Mouse (Mus musculus) yolk sac, embryonic 10.5 days (tissue): Measurements from ENCODE around the gene Kcnt1.

Experiments used
- DNase-seq: peaks from one replicate; pipeline ENCODE4 v3.0.0-alpha.2; 2017; ENCODE audit warnings: low spot score

Kcnt1 gene

GRCm38 (mm10) chr2:25878516-25878915, 15.0 kb downstream of the Kcnt1 start:
- no peak for DNase-seq

- no peak for DNase-seq
These were observed 15.5 kb downstream of the Kcnt1 start for GRCm38 (mm10) chr2:25879061-25879460.

GRCm38 (mm10) chr2:25882276-25882675, 18.7 kb downstream of the Kcnt1 start:
- DNase-seq, result no peak

- DNase-seq, result no peak
These were observed 21.2 kb downstream of the Kcnt1 start for GRCm38 (mm10) chr2:25884756-25885155.

GRCm38 (mm10) chr2:25887226-25887625, 23.7 kb downstream of the Kcnt1 start:
- DNase-seq, result no peak

GRCm38 (mm10) chr2:25888144-25888543, 24.6 kb downstream of the Kcnt1 start:
- no peak for DNase-seq

GRCm38 (mm10) chr2:25892440-25892839, 28.9 kb downstream of the Kcnt1 start:
- DNase-seq, result no peak

GRCm38 (mm10) chr2:25898970-25899369, 35.4 kb downstream of the Kcnt1 start:
- DNase-seq, result no peak

- no peak for DNase-seq
These were observed 46.3 kb downstream of the Kcnt1 start for GRCm38 (mm10) chr2:25909872-25910271.

GRCm38 (mm10) chr2:25913247-25913646, 49.7 kb downstream of the Kcnt1 start:
- DNase-seq, result no peak

GRCm38 (mm10) chr2:25914201-25914600, 50.7 kb downstream of the Kcnt1 start:
- no peak for DNase-seq

- no peak for DNase-seq
These were observed 51.3 kb downstream of the Kcnt1 start for GRCm38 (mm10) chr2:25914821-25915220.

GRCm38 (mm10) chr2:25918408-25918807, 54.9 kb downstream of the Kcnt1 start:
- DNase-seq, result no peak

GRCm38 (mm10) chr2:25919972-25920371, 56.4 kb downstream of the Kcnt1 start:
- no peak for DNase-seq

GRCm38 (mm10) chr2:25923799-25924198, 60.3 kb downstream of the Kcnt1 start:
- DNase-seq, result no peak

- no peak for DNase-seq
These were observed 61.4 kb downstream of the Kcnt1 start for GRCm38 (mm10) chr2:25924934-25925333.

GRCm38 (mm10) chr2:25927821-25928220, 64.3 kb downstream of the Kcnt1 start:
- DNase-seq, result no peak

GRCm38 (mm10) chr2:25931249-25931859, 67.8 kb downstream of the Kcnt1 start:
- no peak for DNase-seq

- DNase-seq, result no peak
These were observed 77.0 kb downstream of the Kcnt1 start for GRCm38 (mm10) chr2:25940503-25940902.

- no peak for DNase-seq
These were observed 80.3 kb downstream of the Kcnt1 start for GRCm38 (mm10) chr2:25943822-25944221.

- no peak for DNase-seq
These were observed 84.4 kb downstream of the Kcnt1 start for GRCm38 (mm10) chr2:25947950-25948349.

GRCm38 (mm10) chr2:25949291-25949690, 85.8 kb downstream of the Kcnt1 start:
- no peak for DNase-seq
